Mouse (Mus musculus) MEL (cell line): ENCODE measurements around the gene Sik1.

ENCODE experiments used
- CTCF ChIP-seq, 3 experiments: IDR thresholded peaks in 2 of 3; conservative IDR thresholded peaks in 1 of 3; 2 replicates each; pipeline ENCODE4 v1.5.1; 2011 to 2012; ENCODE audit warnings: low read length in 3 of 3, low read depth in 2 of 3, mild to moderate bottlenecking in 2 of 3, improper control_type of control experiment in 1 of 3, inconsistent platforms in 1 of 3, mixed read lengths in 1 of 3, moderate library complexity in 1 of 3; ENCODE audit not compliant: control insufficient read depth in 1 of 3, insufficient read depth in 1 of 3, poor library complexity in 1 of 3, severe bottlenecking in 1 of 3
- E2F4 ChIP-seq: IDR thresholded peaks from 2 replicates; pipeline ENCODE4 v1.6.1; 2011; ENCODE audit warnings: low read depth, low read length, improper control_type of control experiment, borderline replicate concordance
- EP300 ChIP-seq, 2 experiments: IDR thresholded peaks; 2 replicates each; pipeline ENCODE4 v1.6.1; 2011; ENCODE audit warnings: improper control_type of control experiment in 2 of 2, low read length in 2 of 2, low read depth in 1 of 2, mild to moderate bottlenecking in 1 of 2
- KAT2A ChIP-seq: conservative IDR thresholded peaks from 2 replicates; pipeline ENCODE4 v1.6.1; 2012; ENCODE audit warnings: low read depth, low read length, improper control_type of control experiment, inconsistent platforms
- MYC ChIP-seq: IDR thresholded peaks from 2 replicates; pipeline ENCODE4 v1.6.1; 2011; ENCODE audit warnings: low read depth, mild to moderate bottlenecking, low read length, improper control_type of control experiment, moderate library complexity
- SIN3A ChIP-seq: IDR thresholded peaks from 2 replicates; pipeline ENCODE4 v1.6.1; 2012; ENCODE audit warnings: low read length, improper control_type of control experiment, inconsistent platforms

DNA sequence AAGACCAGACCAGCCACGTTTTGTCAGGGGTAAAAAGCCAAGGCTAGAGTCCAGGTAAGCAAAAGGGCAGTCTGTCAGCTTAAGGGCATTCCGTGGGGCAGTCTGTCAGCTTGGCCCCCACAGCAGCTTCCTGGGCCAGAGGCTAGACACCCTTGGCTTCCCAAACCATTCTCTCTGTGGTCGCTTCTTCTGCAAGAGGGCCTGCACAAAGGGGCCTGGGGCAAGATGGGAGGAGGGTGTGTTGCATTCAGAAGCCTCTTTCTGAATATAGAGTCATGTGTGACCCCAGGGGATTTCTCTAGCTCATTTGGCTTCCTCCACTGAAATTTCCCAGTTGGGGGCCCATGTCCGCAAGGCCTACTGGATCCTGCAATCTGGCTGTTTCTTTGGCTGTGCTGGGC is 21.6 kb upstream of the Sik1 start:
- TF ChIP-seq KAT2A (no peak), EP300 (IDR thresholded peaks at IDR 0.05; ENCODE audit: low read depth in 1 of 2, low read length in 2 of 2) (no peak), MYC (no peak), E2F4 (no peak), SIN3A (no peak), CTCF (IDR thresholded peaks at IDR 0.05 in 2 of 3, conservative IDR thresholded peaks at IDR 0.05 in 1 of 3; ENCODE audit: control insufficient read depth in 1 of 3, insufficient read depth in 1 of 3, low read depth in 2 of 3, low read length in 3 of 3, poor library complexity in 1 of 3, severe bottlenecking in 1 of 3) (no peak)
